Mouse (Mus musculus) fat pad, adult 2 months (tissue): ENCODE data around the gene Megf11.

Experiments used
- DNase-seq: peaks from one replicate; pipeline ENCODE4 v3.0.0-alpha.2; 2011; ENCODE audit warnings: low read depth, low spot score; ENCODE audit errors: extremely low read depth

Gene Megf11

DNA sequence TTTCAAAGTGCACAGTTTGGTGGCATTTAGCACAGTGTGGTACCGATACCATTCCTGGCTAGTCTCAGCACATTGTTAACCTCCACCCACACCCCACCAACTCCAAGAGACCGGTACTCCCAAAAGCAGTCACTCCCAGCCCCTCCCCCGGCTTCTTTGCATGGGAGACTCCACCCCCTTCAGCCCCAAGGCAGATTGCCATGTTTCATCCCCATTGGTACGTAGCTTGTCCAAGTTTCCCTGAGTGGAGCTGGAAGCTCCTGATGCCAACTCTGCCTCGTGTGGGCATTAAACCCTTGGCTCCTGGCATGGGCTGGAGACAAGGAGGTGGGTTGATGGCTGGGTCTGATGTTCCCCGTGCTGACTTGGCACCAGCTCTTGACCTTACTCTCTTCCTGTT lies 129.4 kb downstream of the Megf11 start:
- DNase-seq: peak; percentile 31

DNA sequence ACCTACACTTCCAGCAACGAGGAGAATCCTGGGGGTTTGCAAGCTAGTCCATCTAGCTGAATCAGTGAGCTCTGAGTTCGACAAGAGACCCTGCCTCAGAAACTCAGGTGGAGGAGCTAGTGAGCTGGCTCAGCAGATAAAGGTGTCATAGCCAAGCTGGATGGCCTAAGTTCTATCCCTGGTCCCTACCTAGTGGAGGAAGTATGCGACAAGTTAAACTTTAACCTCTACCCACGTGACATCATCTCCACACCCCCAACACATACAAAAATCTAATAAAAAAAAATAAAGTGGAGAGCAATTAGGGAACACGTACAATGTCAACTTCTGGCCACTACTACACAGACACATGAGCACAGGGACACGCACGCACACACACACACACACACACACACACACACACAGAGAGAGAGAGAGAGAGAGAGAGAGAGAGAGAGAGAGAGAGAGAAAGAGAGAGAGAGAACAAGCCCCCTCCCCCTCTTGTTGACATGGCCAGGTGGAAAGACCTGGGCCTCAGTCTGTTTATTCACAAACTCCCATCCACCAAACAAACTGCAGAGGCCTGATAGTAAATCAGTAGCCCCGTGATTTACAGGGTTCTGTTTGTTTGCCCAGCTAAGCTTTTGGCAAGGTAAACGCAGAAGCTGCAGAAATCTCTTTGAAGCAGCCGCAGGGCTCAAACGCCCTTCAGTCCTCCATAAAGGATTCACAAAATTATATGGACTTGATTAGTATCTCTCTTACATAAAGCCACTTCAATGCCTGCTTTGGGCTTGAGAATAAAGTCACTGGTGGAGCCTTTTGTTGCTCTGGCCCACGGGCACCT lies 134.7 kb downstream of the Megf11 start:
- DNase-seq: no peak

DNA sequence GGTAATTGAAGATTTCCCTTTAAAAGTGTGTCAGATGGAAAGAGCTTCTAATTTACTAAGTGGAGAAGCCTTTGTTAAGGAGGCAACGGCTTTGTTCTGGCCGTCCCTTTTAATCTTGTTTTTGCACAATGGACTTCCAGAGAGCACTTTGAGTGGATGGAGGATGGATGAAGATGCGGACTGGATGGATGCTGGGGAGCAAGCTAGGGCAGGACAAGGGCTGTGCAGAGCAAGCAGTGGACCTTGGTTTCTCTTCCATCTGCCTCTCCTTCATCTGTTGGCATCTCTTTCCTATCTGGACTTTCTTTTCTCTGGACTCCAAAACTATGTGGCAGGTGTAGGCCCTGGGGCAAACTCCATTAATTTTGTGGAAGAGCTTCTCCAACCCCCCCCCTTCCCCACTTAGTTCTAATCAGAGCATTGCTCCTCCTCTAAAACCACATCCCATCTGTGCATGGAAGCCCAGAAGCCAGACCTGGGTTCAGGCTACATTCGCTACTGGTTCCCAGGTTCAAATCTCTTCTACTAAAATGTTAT lies 135.4 kb downstream of the Megf11 start:
- DNase-seq: no peak

DNA sequence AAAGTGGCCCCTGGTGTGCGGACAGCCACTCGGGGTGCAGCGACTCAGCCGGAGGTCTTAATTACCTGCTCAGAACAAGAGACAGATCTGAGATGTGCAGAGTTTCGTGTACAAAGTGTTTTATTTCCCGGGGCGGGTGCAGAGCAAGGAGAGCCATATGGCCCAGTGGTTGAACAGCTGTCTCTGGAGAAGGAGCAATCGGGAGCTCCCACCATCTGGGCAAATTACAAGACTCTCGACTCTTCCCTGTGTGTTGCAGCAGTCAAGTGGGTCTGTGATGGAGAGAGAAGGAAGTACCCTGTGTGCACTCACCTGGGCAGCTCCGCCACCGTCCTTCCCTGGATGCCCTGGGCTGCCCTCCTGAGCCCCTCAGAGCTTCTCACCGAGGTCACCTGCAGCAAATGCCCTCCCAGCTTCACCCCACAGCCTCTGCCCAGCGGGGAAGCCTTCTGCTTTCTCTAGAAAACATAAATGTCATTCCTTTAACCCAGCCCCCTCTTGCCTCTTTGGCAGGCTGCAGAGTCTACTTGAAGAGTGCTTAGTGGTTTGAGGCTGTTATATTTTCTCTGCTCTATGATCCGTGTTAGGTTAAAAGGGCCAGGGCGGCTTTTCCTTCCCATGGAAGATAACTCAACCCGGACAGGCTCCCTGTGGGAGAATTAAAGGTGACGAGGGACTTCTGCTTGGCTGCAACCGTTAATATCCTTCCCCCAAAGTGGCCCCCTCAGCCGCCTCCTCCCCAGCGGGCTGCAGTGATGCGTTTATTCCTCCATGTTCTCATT lies 138.0 kb downstream of the Megf11 start:
- no peak for DNase-seq

DNA sequence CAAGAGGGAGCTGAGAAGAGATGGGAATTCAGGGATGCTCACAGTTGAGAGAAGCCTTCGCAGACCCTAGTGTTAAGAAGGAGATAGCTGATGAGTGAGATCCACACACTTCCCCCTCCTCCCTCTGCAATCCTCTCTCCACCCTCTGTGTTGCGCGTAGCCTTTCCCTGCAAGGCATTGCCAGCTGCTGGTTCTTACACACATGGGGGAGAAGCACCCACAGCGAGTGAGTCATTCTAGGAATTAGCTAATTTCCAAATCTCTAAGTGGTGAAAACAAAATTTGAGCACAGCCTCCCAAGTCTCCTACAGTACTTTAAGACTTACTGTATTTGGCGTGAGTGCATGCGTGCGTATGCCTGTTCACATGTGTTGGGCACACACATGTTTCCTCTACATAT lies 142.6 kb downstream of the Megf11 start:
- DNase-seq: no peak

- no peak for DNase-seq
Measured at GRCm38 (mm10) chr9:64528595-64528994, 143.2 kb downstream of the Megf11 start.

DNA sequence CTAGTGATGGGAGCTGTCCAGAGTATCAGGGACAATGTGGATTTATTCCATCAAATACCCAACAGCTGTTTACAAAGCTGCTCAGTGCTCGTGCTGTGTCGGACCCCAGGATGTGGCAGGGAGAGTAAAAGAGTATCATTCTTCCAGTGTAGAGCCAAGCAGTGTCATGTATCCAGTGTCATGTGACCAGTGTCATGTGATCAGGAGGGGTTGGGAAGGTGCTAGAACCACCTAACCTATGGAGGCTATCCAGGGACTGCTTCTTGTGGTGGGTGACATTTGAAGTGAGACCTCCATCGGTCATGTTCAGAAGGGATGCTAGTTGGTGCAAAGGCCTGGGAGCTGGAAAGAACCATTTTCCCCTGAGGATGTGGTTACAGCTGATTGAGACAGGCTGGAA lies 146.5 kb downstream of the Megf11 start:
- no peak for DNase-seq

GRCm38 (mm10) chr9:64532711-64533242 lies 147.4 kb downstream of the Megf11 start:
- DNase-seq: no peak

GRCm38 (mm10) chr9:64533488-64534119 lies 148.2 kb downstream of the Megf11 start:
- no peak for DNase-seq

DNA sequence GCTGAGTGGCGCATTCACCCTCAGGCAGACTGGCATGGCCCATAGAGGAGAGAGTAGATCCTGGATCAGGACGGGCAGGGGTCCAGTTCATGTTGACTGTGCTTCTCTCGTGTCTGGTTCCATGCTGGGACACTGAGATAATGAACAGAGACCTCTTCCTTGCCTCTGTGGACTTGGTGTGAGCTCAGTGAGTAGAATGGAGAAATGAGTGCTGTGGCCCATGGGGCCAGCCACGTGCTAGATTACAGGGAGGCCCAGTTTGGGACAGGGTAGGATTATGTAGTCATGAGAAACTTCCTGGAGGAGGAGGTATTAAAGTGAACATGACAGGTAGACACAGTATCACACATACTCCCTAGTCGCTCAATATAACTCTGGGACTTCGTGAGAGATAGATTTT lies 148.9 kb downstream of the Megf11 start:
- DNase-seq: no peak

- DNase-seq: no peak
Measured at GRCm38 (mm10) chr9:64534856-64535539, 149.6 kb downstream of the Megf11 start.

DNA sequence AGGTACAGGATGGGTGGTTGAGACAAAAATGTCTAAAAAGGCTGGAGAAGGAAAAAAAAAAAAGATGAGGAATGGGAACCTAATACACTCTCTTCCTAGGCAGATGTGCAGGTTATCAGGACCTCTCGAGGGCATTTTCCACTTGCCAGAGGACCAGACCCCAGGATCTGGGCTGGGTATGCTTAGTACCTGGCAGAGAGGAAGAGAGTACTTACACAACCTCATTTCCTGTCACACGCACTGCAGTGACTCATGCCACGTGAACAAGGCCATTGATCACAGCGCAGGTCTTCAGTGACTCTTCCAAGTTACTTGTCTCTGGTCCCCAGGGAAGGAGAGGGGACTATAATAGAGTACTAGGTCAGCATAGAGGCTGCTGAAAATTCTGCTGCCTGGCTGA lies 152.4 kb downstream of the Megf11 start:
- DNase-seq: no peak

DNA sequence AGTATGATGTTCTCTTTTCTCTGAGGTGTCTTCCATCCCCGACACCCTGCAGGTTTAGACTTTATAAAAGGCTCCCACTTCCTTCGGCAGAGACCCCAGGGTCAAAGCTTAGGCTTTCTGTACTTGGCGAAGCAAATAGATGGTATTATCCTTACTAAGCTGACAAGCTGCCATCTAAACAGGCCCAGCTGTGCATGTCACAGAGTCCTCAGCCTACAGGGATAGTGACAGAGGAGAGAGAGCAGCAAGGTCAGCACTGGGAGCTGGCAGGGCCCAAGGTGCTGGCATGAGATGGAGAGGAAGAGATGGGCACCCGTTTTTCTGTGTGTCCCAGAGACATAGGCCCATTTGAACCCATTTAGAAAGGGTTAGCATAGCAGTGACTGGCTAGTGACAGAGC lies 156.8 kb downstream of the Megf11 start:
- DNase-seq: no peak

DNA sequence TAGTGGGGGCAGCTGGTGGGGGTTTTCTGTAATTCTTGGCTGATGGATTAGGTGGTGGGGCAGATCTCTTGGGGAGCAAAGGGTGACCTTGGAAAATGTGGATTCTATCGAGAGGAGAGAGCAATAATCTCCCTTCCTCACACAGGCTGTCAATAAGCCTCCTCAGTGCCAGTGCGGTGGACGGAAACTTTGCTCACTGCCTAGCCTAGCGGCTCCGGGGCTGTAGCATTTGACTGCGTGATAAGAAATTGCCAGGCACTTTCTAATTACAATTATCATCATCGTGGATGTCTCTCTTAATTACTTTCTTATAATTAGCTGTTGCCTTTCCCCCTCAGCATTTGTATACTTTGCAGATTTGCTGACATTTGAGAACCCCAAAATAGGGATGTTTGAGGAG lies 157.7 kb downstream of the Megf11 start:
- DNase-seq: no peak

DNA sequence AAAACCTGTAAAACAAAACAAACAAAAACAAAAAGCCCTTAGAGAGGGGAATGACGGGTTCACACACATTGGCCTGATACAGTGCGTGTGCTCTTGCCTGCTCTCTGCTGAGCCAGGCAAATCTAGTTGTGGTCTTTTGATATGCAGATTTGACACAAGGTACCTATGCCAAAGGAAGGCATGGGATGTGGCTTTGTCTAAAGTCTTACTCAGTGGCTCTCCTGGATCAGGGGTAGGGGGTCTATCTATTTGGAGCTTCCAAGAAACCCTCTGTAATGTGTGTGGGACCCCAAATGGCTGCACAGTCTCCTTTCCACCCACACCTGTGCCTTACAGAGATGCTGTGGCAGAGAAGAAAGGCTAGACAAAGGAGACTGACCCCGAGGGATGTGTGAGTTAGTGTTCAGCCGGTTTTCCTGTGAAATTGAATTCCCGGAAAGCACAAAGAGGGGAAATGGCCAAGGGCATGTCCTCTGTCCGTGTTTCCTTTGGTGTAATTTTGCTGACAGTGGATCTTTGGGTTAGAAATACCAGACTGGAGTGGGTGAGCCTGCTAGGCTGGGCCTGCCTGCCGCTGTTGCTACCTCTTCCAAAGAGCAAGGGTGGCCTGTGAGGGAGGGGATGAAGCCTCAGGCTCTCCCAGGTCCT lies 161.0 kb downstream of the Megf11 start:
- DNase-seq: no peak

GRCm38 (mm10) chr9:64548332-64548731 lies 162.9 kb downstream of the Megf11 start:
- no peak for DNase-seq

- no peak for DNase-seq
Measured at GRCm38 (mm10) chr9:64551307-64551706, 165.9 kb downstream of the Megf11 start.

DNA sequence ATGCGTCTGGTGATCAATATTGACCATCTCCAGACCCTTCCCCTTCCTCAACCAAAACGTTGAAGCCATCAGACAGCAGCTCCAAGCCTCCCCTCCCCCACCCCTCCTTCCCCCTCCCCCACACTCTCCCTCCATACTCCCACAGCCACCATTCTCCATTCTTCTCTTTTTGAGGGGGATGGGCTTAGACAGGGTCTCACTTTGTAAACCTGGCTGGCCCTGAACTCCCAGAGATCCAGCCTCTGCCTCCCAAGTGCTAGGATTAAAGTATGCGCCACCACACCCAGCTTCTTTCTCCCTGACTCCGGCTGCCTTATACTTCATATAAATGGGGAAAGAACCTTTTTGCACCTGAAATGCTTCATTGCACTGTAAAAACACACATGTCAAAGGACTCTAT lies 166.6 kb downstream of the Megf11 start:
- DNase-seq: no peak

GRCm38 (mm10) chr9:64553441-64553840 lies 168.0 kb downstream of the Megf11 start:
- DNase-seq: no peak

DNA sequence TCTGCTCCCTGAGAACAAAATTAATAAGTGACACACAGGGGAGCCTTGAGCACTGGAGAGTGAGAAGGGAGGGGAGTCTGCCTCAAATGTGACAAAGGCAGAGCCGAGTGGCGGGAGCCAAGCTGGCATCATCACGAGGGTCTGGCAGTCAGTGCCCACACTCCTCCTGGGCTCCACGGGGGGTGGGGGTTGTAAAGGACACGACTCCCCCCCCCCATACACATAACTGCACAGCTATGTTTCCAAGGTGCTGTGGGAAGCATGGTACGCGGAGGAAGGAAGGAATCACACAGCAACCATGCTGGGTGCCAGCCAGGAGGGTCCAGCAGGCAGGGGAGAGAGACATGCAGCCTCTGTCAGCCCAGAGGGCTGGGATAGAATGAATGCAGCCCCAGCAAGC lies 170.2 kb downstream of the Megf11 start:
- DNase-seq: no peak
